Mouse (Mus musculus) hindbrain, embryonic 12.5 days (tissue): Measurements from ENCODE around the gene Cdh1. TPM values are rescaled to one million over a fixed set of nuclear protein-coding genes. Genes with fewer than 3 reads are reported as not detected.

ENCODE experiments used
- ATAC-seq: fragments of 200-750 bp; cut with Nextera tagmentation; 2 replicates; pipeline ENCODE4 v1.8.0; 2017; ENCODE audit warnings: moderate TSS enrichment; ENCODE audit not compliant: low FRiP score
- H3K27ac ChIP-seq: fragments of 300-500 bp; sonication (generic); 2 replicates; pipeline ENCODE4 v1.5.1; 2016; ENCODE audit warnings: mild to moderate bottlenecking
- H3K27me3 ChIP-seq: fragments of 300-500 bp; sonication (generic); 2 replicates; pipeline ENCODE4 v1.6.1; 2016; ENCODE audit warnings: mild to moderate bottlenecking
- H3K36me3 ChIP-seq: fragments of 300-500 bp; sonication (generic); 2 replicates; pipeline ENCODE4 v1.6.1; 2016; ENCODE audit warnings: mild to moderate bottlenecking
- H3K4me1 ChIP-seq: fragments of 300-500 bp; sonication (generic); 2 replicates; pipeline ENCODE4 v1.6.1; 2016
- H3K4me2 ChIP-seq: fragments of 300-500 bp; sonication (generic); replicated peaks from 2 replicates; pipeline ENCODE4 v1.6.1; 2016; ENCODE audit warnings: mild to moderate bottlenecking
- H3K4me3 ChIP-seq: fragments of 300-500 bp; sonication (generic); 2 replicates; pipeline ENCODE4 v1.5.1; 2016; ENCODE audit warnings: mild to moderate bottlenecking
- H3K9ac ChIP-seq: fragments of 300-500 bp; sonication (generic); 2 replicates; pipeline ENCODE4 v1.6.1; 2016; ENCODE audit warnings: mild to moderate bottlenecking, moderate library complexity
- H3K9me3 ChIP-seq: fragments of 300-500 bp; sonication (generic); replicated peaks from 2 replicates; pipeline ENCODE4 v1.6.1; 2016; ENCODE audit warnings: mild to moderate bottlenecking
- WGBS: fragments of 180-500 bp; shearing (Covaris S2); methylation state at CpG from one replicate; pipeline ENCODE4 v1.1.7; 2016; 5-methylcytosine and 5-hydroxymethylcytosine counted together
- polyA plus RNA-seq: library from polyadenylated mRNA; unstranded; fragments of >200 nt; fragmentation: Nextera tagmentation; extraction: Ambion mirVana; gene quantifications from 2 replicates; pipeline ENCODE4 v1.2.1, GENCODE M21; 2016

Gene Cdh1
- polyA plus RNA-seq, 1 experiment from 2014 or later = 9.2 TPM

- Histone ChIP-seq H3K4me2 (no peak overlapping the region), H3K27ac (no peak overlapping the region), H3K27me3 (0 out of 2 replicates have a peak, but pooled peaks cover 2% of the 10 kb centered on the region), H3K36me3 (no peaks in the 10 kb centered on the region), H3K9ac (no peak overlapping the region), H3K4me3 (no peak overlapping the region), H3K9me3 (no peaks in the 10 kb centered on the region), H3K4me1 (0 out of 2 replicates have a peak, but pooled peaks cover 4% of the 10 kb centered on the region)
- no peak for ATAC-seq
- 76% methylated on average over 11 of the region's 11 CpGs for WGBS
Measured at GRCm38 (mm10) chr8:106628291-106628964, 25.3 kb downstream of the Cdh1 start.

DNA sequence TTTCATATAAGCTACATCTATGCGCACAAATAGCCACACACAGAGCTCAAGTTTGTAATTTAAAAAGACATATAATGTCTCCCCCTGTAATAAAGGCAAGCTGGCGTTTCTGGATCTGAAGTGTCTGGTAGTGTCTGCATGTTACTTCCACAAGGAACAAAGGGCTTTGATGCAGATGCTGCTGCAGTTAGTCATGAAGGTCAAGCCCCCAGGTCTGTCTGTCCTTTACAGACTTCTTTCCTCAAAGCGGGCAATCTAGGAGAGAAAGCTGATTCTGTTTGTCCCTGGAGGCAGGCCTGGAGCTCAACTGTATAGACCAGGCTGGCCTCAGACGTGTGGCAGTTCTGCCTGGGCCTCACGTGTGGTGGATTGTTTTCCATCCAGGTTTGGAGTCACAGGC is 26.3 kb downstream of the Cdh1 start:
- Histone ChIP-seq H3K9me3 (no peaks in the 10 kb centered on the region), H3K4me2 (no peak overlapping the region), H3K36me3 (no peaks in the 10 kb centered on the region), H3K27ac (no peak overlapping the region), H3K9ac (no peak overlapping the region), H3K27me3 (0 out of 2 replicates have a peak, but pooled peaks cover 2% of the 10 kb centered on the region), H3K4me1 (0 out of 2 replicates have a peak, but pooled peaks cover 4% of the 10 kb centered on the region), H3K4me3 (no peak overlapping the region)
- ATAC-seq = no peak
- WGBS = 64% methylated on average over 5 of the region's 5 CpGs

DNA sequence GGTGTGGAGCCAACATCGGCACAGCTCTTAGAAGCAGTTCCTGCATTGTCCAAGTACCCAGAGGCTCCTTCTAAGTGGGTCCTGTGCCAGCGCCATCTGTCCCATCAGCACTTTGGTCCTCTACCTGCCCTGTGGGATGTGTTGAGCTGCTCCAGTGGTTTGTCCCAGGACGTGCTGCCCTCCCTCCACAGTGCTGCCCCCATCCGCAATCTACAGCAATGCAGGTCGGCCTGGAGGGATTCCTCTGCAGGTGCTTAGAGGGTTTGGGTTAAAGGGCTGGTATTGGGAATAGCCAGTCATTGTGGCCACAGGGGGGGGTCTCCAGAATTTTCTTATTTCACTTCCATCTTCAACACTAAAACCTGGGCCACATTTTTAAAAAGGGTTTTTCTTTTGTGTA is 28.8 kb downstream of the Cdh1 start:
- H3K4me3 ChIP-seq = no peak overlapping the region
- no peak overlapping the region for H3K27ac ChIP-seq
- no peak for ATAC-seq
- no peak overlapping the region for H3K4me2 ChIP-seq
- WGBS = 42% methylated on average over 5 of the region's 5 CpGs
- 0 out of 2 replicates have a peak, but pooled peaks cover 10% of the 10 kb centered on the region for H3K4me1 ChIP-seq
- no peaks in the 10 kb centered on the region for H3K36me3 ChIP-seq
- no peak overlapping the region for H3K9ac ChIP-seq
- H3K27me3 ChIP-seq = 0 out of 2 replicates have a peak, but pooled peaks cover 4% of the 10 kb centered on the region
- H3K9me3 ChIP-seq = no peaks in the 10 kb centered on the region

- no peak overlapping the region for H3K27ac ChIP-seq
- WGBS = 21% methylated on average over 8 of the region's 8 CpGs
- ATAC-seq = no peak
Measured at GRCm38 (mm10) chr8:106632650-106633049, 29.5 kb downstream of the Cdh1 start.

DNA sequence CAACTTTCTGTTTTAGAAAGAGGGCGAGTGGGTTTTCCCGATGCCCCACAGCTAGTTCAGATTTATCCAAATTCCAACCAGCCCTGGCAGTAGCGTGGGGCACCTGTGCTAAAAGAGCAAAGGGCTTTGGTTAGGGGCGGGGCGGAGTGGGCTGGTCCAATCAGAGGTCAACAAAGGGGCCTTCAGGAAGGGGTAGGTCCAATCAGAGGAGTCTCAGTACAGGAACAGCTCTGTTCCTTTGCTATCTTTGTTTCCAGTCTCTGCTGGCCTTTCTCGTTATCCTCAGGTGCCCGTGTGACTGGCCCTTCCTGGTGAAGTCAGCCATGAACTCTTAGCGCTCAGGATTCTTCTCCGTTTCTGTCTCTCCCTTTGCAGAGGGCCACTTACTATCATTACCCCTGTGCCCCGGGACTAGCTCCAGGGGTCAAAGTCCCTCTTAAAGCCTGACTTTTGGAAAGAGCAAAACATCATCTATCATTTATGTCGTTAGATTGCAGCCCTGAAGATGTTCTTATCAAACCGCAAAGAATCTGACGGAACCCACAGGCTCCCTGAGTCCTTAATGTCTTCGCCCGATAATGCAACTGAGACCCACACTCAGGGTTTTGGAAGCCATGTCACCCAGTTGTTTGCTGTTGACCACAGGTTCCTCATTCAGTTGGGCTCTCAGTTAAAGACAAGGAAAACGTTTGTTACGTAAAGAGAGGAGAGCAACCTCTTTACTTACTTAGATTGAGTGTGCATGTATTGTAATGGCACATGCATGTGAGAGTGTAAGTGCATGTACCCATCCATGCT is 30.4 kb downstream of the Cdh1 start:
- H3K36me3 ChIP-seq = no peaks in the 10 kb centered on the region
- H3K9me3 ChIP-seq = no peaks in the 10 kb centered on the region
- H3K27me3 ChIP-seq = 0 out of 2 replicates have a peak, but pooled peaks cover 4% of the 10 kb centered on the region
- 0 out of 2 replicates have a peak, but pooled peaks cover 10% of the 10 kb centered on the region for H3K4me1 ChIP-seq
- no peak for ATAC-seq
- H3K27ac ChIP-seq = no peak overlapping the region
- no peak overlapping the region for H3K9ac ChIP-seq
- no peak overlapping the region for H3K4me3 ChIP-seq
- 74% methylated on average over 17 of the region's 17 CpGs for WGBS
- no peak overlapping the region for H3K4me2 ChIP-seq

More at GRCm38 (mm10) chr8:106632650-106633049, 29.5 kb downstream of the Cdh1 start:
- Histone ChIP-seq H3K27me3 (0 out of 2 replicates have a peak, but pooled peaks cover 4% of the 10 kb centered on the region), H3K9ac (no peak overlapping the region), H3K4me3 (no peak overlapping the region), H3K4me1 (0 out of 2 replicates have a peak, but pooled peaks cover 10% of the 10 kb centered on the region), H3K4me2 (no peak overlapping the region), H3K9me3 (no peaks in the 10 kb centered on the region), H3K36me3 (no peaks in the 10 kb centered on the region)

DNA sequence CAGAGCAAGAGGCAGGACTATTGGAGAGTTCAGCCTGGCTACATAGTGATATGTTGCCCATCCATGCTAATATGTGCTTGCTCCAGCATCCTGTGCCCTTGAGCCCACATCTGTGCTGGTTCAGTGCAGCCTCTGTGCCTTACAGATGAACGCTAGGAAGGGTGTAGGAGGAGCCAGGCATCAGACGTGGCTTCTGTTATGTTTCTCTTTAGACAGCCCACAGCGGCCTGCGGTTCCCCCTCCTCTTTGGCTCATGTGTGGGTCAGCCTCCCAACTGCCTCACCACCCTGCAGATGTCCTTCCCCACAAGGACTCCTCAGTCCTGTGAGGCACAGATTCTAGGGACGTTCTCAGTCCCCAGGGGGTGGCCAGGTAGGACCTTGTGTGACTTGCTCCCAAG is 32.1 kb downstream of the Cdh1 start:
- no peak overlapping the region for H3K27ac ChIP-seq
- ATAC-seq = no peak
- 0 out of 2 replicates have a peak, but pooled peaks cover 4% of the 10 kb centered on the region for H3K27me3 ChIP-seq
- H3K4me2 ChIP-seq = no peak overlapping the region
- no peaks in the 10 kb centered on the region for H3K9me3 ChIP-seq
- 0 out of 2 replicates have a peak, but pooled peaks cover 10% of the 10 kb centered on the region for H3K4me1 ChIP-seq
- H3K4me3 ChIP-seq = no peak overlapping the region
- no peak overlapping the region for H3K9ac ChIP-seq
- no peaks in the 10 kb centered on the region for H3K36me3 ChIP-seq
- 35% methylated on average over 5 of the region's 5 CpGs for WGBS

- 0 out of 2 replicates have a peak, but pooled peaks cover 9% of the 10 kb centered on the region for H3K4me1 ChIP-seq
- 0 out of 2 replicates have a peak, but pooled peaks cover 4% of the 10 kb centered on the region for H3K27me3 ChIP-seq
- H3K36me3 ChIP-seq = no peaks in the 10 kb centered on the region
- 53% methylated on average over 4 of the region's 4 CpGs for WGBS
- no peak for ATAC-seq
- H3K9me3 ChIP-seq = no peaks in the 10 kb centered on the region
- 0 out of 2 replicates have a peak overlapping the region, but pooled peaks have one; percentile 12 for H3K27ac ChIP-seq
- H3K4me2 ChIP-seq = no peak overlapping the region
- no peak overlapping the region for H3K9ac ChIP-seq
- H3K4me3 ChIP-seq = no peak overlapping the region
Measured at GRCm38 (mm10) chr8:106637446-106637845, 34.3 kb downstream of the Cdh1 start.

DNA sequence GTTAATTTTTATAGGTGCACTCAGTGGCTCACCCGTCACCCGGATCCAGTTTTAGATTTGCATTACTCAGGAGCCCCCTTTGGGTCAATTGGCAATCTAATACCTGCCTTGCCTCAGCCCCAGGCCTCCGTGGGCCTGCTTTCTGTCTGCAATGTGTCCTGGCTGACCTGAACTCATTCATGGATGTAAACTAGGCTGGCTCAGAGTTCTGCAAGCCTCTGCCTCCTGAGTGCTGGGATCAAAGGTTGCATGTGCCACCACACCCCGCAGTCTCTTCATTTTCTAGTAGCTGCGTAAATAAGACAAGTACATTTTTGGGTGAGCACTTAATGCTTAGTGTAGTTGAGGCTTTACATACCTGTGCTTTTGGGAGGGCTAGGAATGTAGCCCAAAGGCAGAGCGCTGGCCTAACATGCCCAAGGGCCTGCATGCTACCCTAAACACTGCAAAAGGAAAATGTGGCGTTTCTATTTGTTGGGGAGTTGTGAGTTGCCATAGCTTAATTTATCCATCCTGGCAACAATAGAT is 35.7 kb downstream of the Cdh1 start:
- Histone ChIP-seq H3K9ac (no peak overlapping the region), H3K9me3 (no peaks in the 10 kb centered on the region), H3K4me2 (no peak overlapping the region), H3K27ac (no peak overlapping the region), H3K4me1 (0 out of 2 replicates have a peak, but pooled peaks cover 6% of the 10 kb centered on the region), H3K27me3 (0 out of 2 replicates have a peak, but pooled peaks cover 2% of the 10 kb centered on the region), H3K4me3 (no peak overlapping the region), H3K36me3 (no peaks in the 10 kb centered on the region)
- WGBS = 92% methylated on average over 7 of the region's 7 CpGs
- ATAC-seq = no peak

GRCm38 (mm10) chr8:106640212-106640611 is 37.1 kb downstream of the Cdh1 start:
- no peak overlapping the region for H3K4me3 ChIP-seq
- no peak for ATAC-seq
- no peak overlapping the region for H3K4me2 ChIP-seq
- no peaks in the 10 kb centered on the region for H3K9me3 ChIP-seq
- H3K4me1 ChIP-seq = peaks cover 6% of the 10 kb centered on the region; the same call in 1 of the 2 replicates
- no peak overlapping the region for H3K9ac ChIP-seq
- H3K27ac ChIP-seq = no peak overlapping the region
- H3K27me3 ChIP-seq = 0 out of 2 replicates have a peak, but pooled peaks cover 2% of the 10 kb centered on the region
- 85% methylated on average over 7 of the region's 7 CpGs for WGBS
- no peaks in the 10 kb centered on the region for H3K36me3 ChIP-seq

- no peak overlapping the region for H3K27ac ChIP-seq
- H3K4me1 ChIP-seq = peaks cover 2% of the 10 kb centered on the region; the same call in 1 of the 2 replicates
- H3K4me2 ChIP-seq = no peak overlapping the region
- no peak overlapping the region for H3K4me3 ChIP-seq
- H3K9ac ChIP-seq = no peak overlapping the region
- H3K36me3 ChIP-seq = no peaks in the 10 kb centered on the region
- ATAC-seq = no peak
- no peaks in the 10 kb centered on the region for H3K27me3 ChIP-seq
- no peaks in the 10 kb centered on the region for H3K9me3 ChIP-seq
- WGBS = 77% methylated on average over 5 of the region's 5 CpGs
Measured at GRCm38 (mm10) chr8:106640921-106641320, 37.8 kb downstream of the Cdh1 start.

DNA sequence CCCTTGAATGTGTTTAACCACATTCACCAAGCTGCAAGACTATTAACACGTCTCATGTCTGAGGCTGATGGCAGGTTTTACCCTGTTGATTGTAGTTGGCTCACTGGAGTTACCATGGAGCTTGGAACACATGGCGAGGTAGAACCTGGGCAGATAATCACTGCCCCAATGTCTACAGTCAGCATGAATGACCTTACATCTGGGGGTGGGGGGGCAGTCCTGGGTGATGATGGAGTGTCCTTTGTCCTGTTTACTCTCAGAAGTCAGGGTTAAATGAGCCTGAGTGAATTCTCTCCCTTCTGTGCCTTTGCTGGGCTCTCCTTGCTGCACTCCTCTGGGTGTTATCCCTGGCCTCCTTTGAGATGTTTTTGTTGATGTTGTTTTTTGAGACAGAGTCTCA is 39.0 kb downstream of the Cdh1 start:
- H3K4me1 ChIP-seq = peaks cover 2% of the 10 kb centered on the region; the same call in 1 of the 2 replicates
- H3K36me3 ChIP-seq = no peaks in the 10 kb centered on the region
- no peak overlapping the region for H3K27ac ChIP-seq
- no peak overlapping the region for H3K4me2 ChIP-seq
- H3K27me3 ChIP-seq = no peaks in the 10 kb centered on the region
- H3K9me3 ChIP-seq = no peaks in the 10 kb centered on the region
- no peak overlapping the region for H3K9ac ChIP-seq
- WGBS = 60% methylated on average over 2 of the region's 2 CpGs
- H3K4me3 ChIP-seq = no peak overlapping the region
- no peak for ATAC-seq

DNA sequence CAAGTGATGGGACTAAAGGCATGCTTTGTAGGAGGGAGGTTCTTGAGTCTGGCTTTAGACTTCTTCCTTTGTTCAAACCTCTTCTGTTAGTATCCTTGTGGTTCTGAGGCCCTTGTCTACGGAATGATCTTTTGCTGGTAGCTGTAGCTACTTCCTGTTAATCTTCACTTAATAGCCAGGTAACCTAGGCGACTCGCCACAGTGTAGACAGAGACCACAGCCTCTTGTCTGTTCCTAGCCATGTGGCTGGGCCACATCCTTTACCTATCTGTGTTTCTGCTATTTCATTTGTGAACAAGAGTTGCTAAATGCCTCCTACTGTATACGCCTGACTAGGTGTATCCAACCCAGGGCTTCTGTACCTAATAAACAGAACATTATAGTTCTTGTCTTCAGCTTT is 39.9 kb downstream of the Cdh1 start:
- no peak overlapping the region for H3K27ac ChIP-seq
- WGBS = 92% methylated on average over 4 of the region's 4 CpGs
- no peaks in the 10 kb centered on the region for H3K27me3 ChIP-seq
- H3K4me3 ChIP-seq = no peak overlapping the region
- H3K9ac ChIP-seq = no peak overlapping the region
- no peaks in the 10 kb centered on the region for H3K36me3 ChIP-seq
- no peak overlapping the region for H3K4me2 ChIP-seq
- no peak for ATAC-seq
- peaks cover 2% of the 10 kb centered on the region; the same call in 1 of the 2 replicates for H3K4me1 ChIP-seq
- no peaks in the 10 kb centered on the region for H3K9me3 ChIP-seq
